9 mouse cellular contexts compared by ENCODE assay signal in genomic region chr5:112001742-112002701, GRCm38 (mm10).
DNase-seq lines count a peak whose midpoint lies in the region; ATAC-seq lines count a peak whose summit lies in the region.
"Had no signal": no experiment of that assay in that cellular context is flagged by ENCODE, and none has a peak within 500 bp of the region (broad histone marks: within the 10 kb centered on the region; RNA-seq: fewer than 3 reads in every experiment).

No protein-coding gene starts in this region.

- H3K36me3 ChIP-seq in forebrain, embryonic 11.5 days (ENCODE audit: control insufficient read depth, insufficient read depth, low read length): no peaks in the 10 kb centered on the region
- H3K36me3 ChIP-seq in kidney, embryonic 15.5 days: no peaks in the 10 kb centered on the region
- no peaks in the 10 kb centered on the region for H3K36me3 ChIP-seq in neural tube, embryonic 13.5 days

- H3K4me2 ChIP-seq in forebrain, embryonic 11.5 days (ENCODE audit: low read depth, low read length, severe bottlenecking): peak overlapping the region; percentile 28; the same call in 1 of the 2 replicates
- peak overlapping the region; percentile 34 for H3K4me2 ChIP-seq in kidney, embryonic 15.5 days
- peak overlapping the region; percentile 33 for H3K4me2 ChIP-seq in neural tube, embryonic 13.5 days

- peak overlapping the region; percentile 90 for H3K27ac ChIP-seq in forebrain, embryonic 11.5 days (ENCODE audit: low read depth, low read length)
- H3K27ac ChIP-seq in kidney, embryonic 15.5 days: 0 out of 2 replicates have a peak overlapping the region, but pooled peaks have one; percentile 16
- peak overlapping the region; percentile 86 for H3K27ac ChIP-seq in neural tube, embryonic 13.5 days (replicated peaks)

- WGBS in forebrain, embryonic 11.5 days: 2% methylated on average over 32 of the region's 32 CpGs
- 13% methylated on average over 32 of the region's 32 CpGs for WGBS in kidney, embryonic 15.5 days
- 10% methylated on average over 32 of the region's 32 CpGs for WGBS in neural tube, embryonic 13.5 days

- ATAC-seq in forebrain, embryonic 11.5 days (replicated peaks; ENCODE audit: low FRiP score): peak; percentile 89
- ATAC-seq in kidney, embryonic 15.5 days (replicated peaks; ENCODE audit: low FRiP score): 0 out of 2 replicates have a peak, but pooled peaks have one; percentile 52
- ATAC-seq in neural tube, embryonic 13.5 days (ENCODE audit: low read depth): peak; percentile 83

- H3K9ac ChIP-seq in forebrain, embryonic 11.5 days (ENCODE audit: low read length): peak overlapping the region; percentile 27; the same call in 1 of the 2 replicates
- H3K9ac ChIP-seq in kidney, embryonic 15.5 days: no peak overlapping the region
- peak overlapping the region; percentile 34; the same call in 1 of the 2 replicates for H3K9ac ChIP-seq in neural tube, embryonic 13.5 days

- peaks cover 22% of the 10 kb centered on the region for H3K4me1 ChIP-seq in forebrain, embryonic 11.5 days (replicated peaks; ENCODE audit: control insufficient read depth, insufficient read depth, low read length)
- H3K4me1 ChIP-seq in kidney, embryonic 15.5 days: peaks cover 27% of the 10 kb centered on the region
- peaks cover 30% of the 10 kb centered on the region for H3K4me1 ChIP-seq in neural tube, embryonic 13.5 days (replicated peaks)
- H3K4me1 ChIP-seq: megakaryocyte, embryonic 14.5 days had no signal

- H3K4me3 ChIP-seq in forebrain, embryonic 11.5 days (ENCODE audit: low read depth, low read length): no peak overlapping the region
- H3K4me3 ChIP-seq in kidney, embryonic 15.5 days (replicated peaks): no peak overlapping the region
- H3K4me3 ChIP-seq in neural tube, embryonic 13.5 days: no peak overlapping the region
- H3K4me3 ChIP-seq: megakaryocyte, embryonic 14.5 days had no signal

- DNase-seq in heart, adult 9 months (ENCODE audit: low spot score in 2 of 2): peak; percentile 33 to 55
- no peak for DNase-seq in heart, postnatal 4 days
- DNase-seq in forebrain, embryonic 11.5 days (ENCODE audit: low spot score): peak; percentile 87
- no peak for DNase-seq in frontal cortex, postnatal 25 days (ENCODE audit: low spot score in 2 of 2)
- no peak for DNase-seq in spleen, postnatal 4 days (ENCODE audit: low spot score in 2 of 2)
- no peak for DNase-seq in MN1 (ENCODE audit: low spot score)

- H3K27me3 ChIP-seq in forebrain, embryonic 11.5 days (ENCODE audit: control insufficient read depth, insufficient read depth, low read length): peaks cover 9% of the 10 kb centered on the region
- H3K27me3 ChIP-seq in kidney, embryonic 15.5 days: peaks cover 34% of the 10 kb centered on the region; the same call in 1 of the 2 replicates
- peaks cover 32% of the 10 kb centered on the region for H3K27me3 ChIP-seq in neural tube, embryonic 13.5 days

- H3K9me3 ChIP-seq in forebrain, embryonic 11.5 days (ENCODE audit: control insufficient read depth, low read length): peaks cover under 1% of the 10 kb centered on the region; the same call in 1 of the 2 replicates
- no peaks in the 10 kb centered on the region; the same call in 1 of the 2 replicates for H3K9me3 ChIP-seq in kidney, embryonic 15.5 days (replicated peaks)
- H3K9me3 ChIP-seq in neural tube, embryonic 13.5 days: peaks cover 9% of the 10 kb centered on the region; the same call in 1 of the 2 replicates

Comparison
In these comparisons a context has a peak if more than half of its experiments do, and no peak if none do; other contexts are left out.
1. DNase-seq: peak in heart, adult 9 months (2 of 2) and forebrain, embryonic 11.5 days (single experiment); none in heart, postnatal 4 days (single experiment), frontal cortex, postnatal 25 days (0 of 2), spleen, postnatal 4 days (0 of 2) and MN1 (single experiment).
2. H3K27ac ChIP-seq: peak in every context shown above with its lines; median percentile 90 in forebrain, embryonic 11.5 days; 86 in neural tube, embryonic 13.5 days; 16 in kidney, embryonic 15.5 days.
3. Peak in every context shown above with its lines, with median percentiles within 50 percentile points of each other: ATAC-seq and H3K4me2 ChIP-seq.